Mouse (Mus musculus) heart, embryonic 11.5 days (tissue): Measurements from ENCODE around the gene Zfand5. TPM values are rescaled to one million over a fixed set of nuclear protein-coding genes. Genes with fewer than 3 reads are reported as not detected.
"Not testable (repeated sequence)": the region's sequence is repeated elsewhere in the genome, so short reads cannot be mapped to it uniquely, and the experiment has no call there.

Experiments used
- ATAC-seq: fragments of 200-750 bp; cut with Nextera tagmentation; replicated peaks from 2 replicates; pipeline ENCODE4 v1.8.0; 2017; ENCODE audit warnings: moderate library complexity; ENCODE audit not compliant: insufficient number of reproducible peaks, low FRiP score, low TSS enrichment
- H3K27ac ChIP-seq: fragments of 300-500 bp; sonication (generic); 2 replicates; pipeline ENCODE4 v1.5.1; 2014; ENCODE audit warnings: mild to moderate bottlenecking, low read depth, low read length
- H3K27me3 ChIP-seq: fragments of 300-500 bp; sonication (generic); 2 replicates; pipeline ENCODE4 v1.6.1; 2014; ENCODE audit warnings: mild to moderate bottlenecking, low read length, mixed read lengths; ENCODE audit not compliant: control insufficient read depth, insufficient read depth
- H3K36me3 ChIP-seq: fragments of 300-500 bp; sonication (generic); 2 replicates; pipeline ENCODE4 v1.6.1; 2014; ENCODE audit warnings: mild to moderate bottlenecking, low read length, moderate library complexity, mixed read lengths; ENCODE audit not compliant: control insufficient read depth, insufficient read depth
- H3K4me1 ChIP-seq: fragments of 300-500 bp; sonication (generic); 2 replicates; pipeline ENCODE4 v1.6.1; 2014; ENCODE audit warnings: low read length; ENCODE audit not compliant: control insufficient read depth, insufficient read depth
- H3K4me2 ChIP-seq: fragments of 300-500 bp; sonication (generic); 2 replicates; pipeline ENCODE4 v1.6.1; 2014; ENCODE audit warnings: mild to moderate bottlenecking, moderate library complexity
- H3K4me3 ChIP-seq: fragments of 300-500 bp; sonication (generic); 2 replicates; pipeline ENCODE4 v1.5.1; 2014; ENCODE audit warnings: low read depth, low read length
- H3K9ac ChIP-seq: fragments of 300-500 bp; sonication (generic); 2 replicates; pipeline ENCODE4 v1.6.1; 2014; ENCODE audit warnings: mild to moderate bottlenecking, low read depth, low read length, moderate library complexity
- H3K9me3 ChIP-seq: fragments of 300-500 bp; sonication (generic); replicated peaks from 2 replicates; pipeline ENCODE4 v1.6.1; 2016; ENCODE audit warnings: low read length; ENCODE audit not compliant: control insufficient read depth
- WGBS: fragments of 180-500 bp; shearing (Covaris S2); extraction: QIAGEN DNeasy Blood & Tissue Kit; methylation state at CpG from one replicate; pipeline ENCODE4 v1.1.7; 2014; ENCODE audit not compliant: insufficient replicate concordance; 5-methylcytosine and 5-hydroxymethylcytosine counted together
- polyA plus RNA-seq: library from polyadenylated mRNA; unstranded; fragments of >200 nt; fragmentation: Nextera tagmentation; extraction: Ambion mirVana; gene quantifications from 2 replicates; pipeline ENCODE4 v1.2.1, GENCODE M21; 2014

Gene Zfand5
- polyA plus RNA-seq, 1 experiment from 2014 or later: 100 TPM

DNA sequence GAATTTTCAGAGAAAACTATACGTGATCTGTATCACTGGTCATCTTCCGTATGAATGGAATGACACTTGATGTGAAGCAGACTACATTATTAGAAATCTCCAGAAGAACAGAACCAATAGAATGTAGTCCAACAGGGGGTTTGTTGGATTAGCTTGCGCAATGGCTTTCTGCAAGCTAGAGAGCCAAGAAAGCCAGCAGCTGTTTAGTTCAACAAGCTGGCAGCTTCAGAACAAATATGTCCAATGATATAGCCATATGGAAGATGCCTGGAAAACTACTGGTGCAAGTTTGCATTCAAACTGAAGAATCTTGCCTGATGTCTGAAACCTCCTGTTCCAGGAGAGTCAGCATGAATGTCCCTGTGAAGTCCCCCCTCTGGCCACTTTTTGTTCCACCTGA lies 35.7 kb downstream of the Zfand5 start:
- WGBS: 87% methylated on average over 3 of the region's 3 CpGs
- Histone ChIP-seq H3K4me1 (no peaks in the 10 kb centered on the region), H3K4me3 (no peak overlapping the region), H3K9me3 (no peaks in the 10 kb centered on the region), H3K4me2 (no peak overlapping the region), H3K27me3 (no peaks in the 10 kb centered on the region), H3K36me3 (no peaks in the 10 kb centered on the region), H3K9ac (no peak overlapping the region), H3K27ac (no peak overlapping the region)
- no peak for ATAC-seq

DNA sequence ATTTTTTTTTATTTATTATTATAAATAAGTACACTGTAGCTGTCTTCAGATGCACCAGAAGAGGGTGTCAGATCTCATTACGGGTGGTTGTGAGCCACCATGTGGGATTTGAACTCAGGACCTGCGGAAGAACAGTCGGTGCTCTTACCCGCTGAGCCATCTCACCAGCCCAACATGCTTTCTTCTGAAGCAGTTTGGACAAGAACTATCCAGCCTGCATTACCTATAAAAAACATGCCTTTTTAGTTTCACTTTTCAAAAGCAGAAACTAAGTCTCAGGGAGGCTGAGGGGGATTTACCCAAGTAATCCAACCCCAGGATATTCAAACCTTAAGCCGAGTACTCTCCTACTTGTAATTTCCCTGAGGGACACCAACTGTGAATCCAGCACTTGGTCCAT lies 38.3 kb downstream of the Zfand5 start:
- WGBS: 88% methylated on average over 5 of the region's 5 CpGs
- H3K27me3 ChIP-seq, H3K4me3 ChIP-seq, H3K4me1 ChIP-seq, H3K4me2 ChIP-seq, H3K36me3 ChIP-seq, ATAC-seq, H3K27ac ChIP-seq, H3K9ac ChIP-seq, H3K9me3 ChIP-seq: not testable (repeated sequence)

DNA sequence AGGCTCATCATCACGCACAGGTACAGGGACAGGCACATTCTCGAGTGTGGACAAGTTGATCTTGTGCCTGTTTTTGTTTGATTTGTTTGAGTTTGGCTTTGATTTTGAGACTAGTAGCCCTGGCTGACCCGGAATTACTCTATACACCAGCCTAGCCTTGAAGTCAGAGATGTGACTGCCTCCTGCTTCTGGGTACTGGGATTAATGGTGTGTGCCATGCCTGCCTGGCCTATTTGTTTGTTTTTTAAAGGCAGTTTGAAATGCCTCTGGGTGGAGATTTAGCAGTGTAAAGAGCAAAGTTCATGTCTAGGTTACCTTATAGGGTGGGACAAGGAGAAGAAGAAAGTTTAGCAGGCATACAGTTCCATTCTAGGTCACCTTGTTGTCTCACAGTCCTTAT lies 43.6 kb downstream of the Zfand5 start:
- Histone ChIP-seq H3K9ac (no peak overlapping the region), H3K27ac (no peak overlapping the region), H3K27me3 (no peaks in the 10 kb centered on the region), H3K4me3 (no peak overlapping the region), H3K36me3 (no peaks in the 10 kb centered on the region), H3K9me3 (no peaks in the 10 kb centered on the region), H3K4me2 (no peak overlapping the region), H3K4me1 (no peaks in the 10 kb centered on the region)
- no peak for ATAC-seq
- 70% methylated on average over 3 of the region's 3 CpGs for WGBS

DNA sequence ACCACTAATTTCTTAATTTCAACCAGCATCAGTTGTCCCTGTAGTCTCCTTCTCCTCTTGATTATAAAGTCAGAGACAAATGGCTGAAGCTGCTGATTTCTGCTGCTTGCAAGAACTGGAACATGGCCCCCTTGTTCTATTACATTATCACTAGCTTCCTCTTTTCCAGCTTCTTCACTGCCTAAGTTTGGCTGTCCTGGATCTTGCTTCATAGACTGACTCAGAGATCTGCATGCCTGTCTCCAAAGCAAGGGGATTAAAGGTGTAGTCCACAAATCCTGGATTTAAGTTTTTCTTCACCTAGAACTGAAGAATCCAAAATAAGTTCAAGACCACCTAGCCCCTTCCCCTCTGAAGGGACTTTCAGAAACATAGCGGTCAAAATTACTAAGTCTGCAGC lies 47.5 kb downstream of the Zfand5 start:
- Histone ChIP-seq H3K4me1 (no peaks in the 10 kb centered on the region), H3K4me2 (no peak overlapping the region), H3K4me3 (no peak overlapping the region), H3K27ac (no peak overlapping the region), H3K36me3 (no peaks in the 10 kb centered on the region), H3K9me3 (no peaks in the 10 kb centered on the region), H3K9ac (no peak overlapping the region), H3K27me3 (no peaks in the 10 kb centered on the region)
- no peak for ATAC-seq
- 79% methylated on average over 1 of the region's 1 CpGs for WGBS

DNA sequence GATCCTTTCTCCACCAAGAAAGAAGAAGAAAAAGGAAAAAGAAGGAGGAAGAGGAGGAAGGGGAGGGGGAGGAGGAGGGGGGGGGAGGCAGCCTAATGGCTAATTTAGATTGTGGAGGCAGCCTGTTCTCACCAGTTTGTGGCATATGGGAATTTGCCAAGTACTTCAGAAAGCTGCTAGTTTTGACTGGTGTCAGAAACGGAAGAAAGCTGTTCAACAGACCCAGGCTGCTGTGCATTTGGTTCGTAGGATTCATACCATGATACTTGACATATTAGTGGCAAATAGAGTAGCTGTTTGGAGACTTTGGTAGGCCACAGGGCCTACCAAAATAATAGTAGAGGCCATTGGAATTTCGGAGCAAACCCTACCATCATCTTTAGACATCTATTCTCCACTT lies 53.3 kb downstream of the Zfand5 start:
- Histone ChIP-seq H3K4me1 (no peaks in the 10 kb centered on the region), H3K4me3 (no peak overlapping the region), H3K27me3 (no peaks in the 10 kb centered on the region), H3K9me3 (no peaks in the 10 kb centered on the region; the same call in 1 of the 2 replicates), H3K27ac (no peak overlapping the region), H3K9ac (no peak overlapping the region), H3K4me2 (no peak overlapping the region), H3K36me3 (no peaks in the 10 kb centered on the region)
- no peak for ATAC-seq
- 82% methylated on average over 3 of the region's 3 CpGs for WGBS

DNA sequence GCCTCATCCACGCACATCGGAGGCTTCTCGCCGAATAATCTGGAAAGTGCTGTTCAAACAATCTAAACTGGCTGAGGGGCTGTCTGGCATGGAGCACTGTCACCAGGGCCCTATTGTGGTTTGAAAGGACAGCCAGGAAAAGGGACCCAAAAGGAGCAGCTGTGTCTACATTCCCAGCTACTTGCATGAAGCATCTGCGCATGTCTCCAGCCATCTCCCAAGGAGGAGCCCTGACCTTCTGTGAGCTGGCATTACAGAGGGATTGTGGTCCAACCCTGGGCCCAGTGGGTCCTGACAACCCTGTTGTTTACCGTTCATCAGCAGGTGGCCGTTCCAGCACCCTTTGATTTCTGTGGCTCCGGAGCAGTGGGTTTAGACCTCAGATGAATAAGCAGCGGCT lies 56.9 kb downstream of the Zfand5 start:
- no peak for ATAC-seq
- 83% methylated on average over 9 of the region's 9 CpGs for WGBS
- no peaks in the 10 kb centered on the region for H3K4me1 ChIP-seq
- H3K4me3 ChIP-seq: no peak overlapping the region
- H3K9ac ChIP-seq: no peak overlapping the region
- H3K27ac ChIP-seq: no peak overlapping the region
- H3K36me3 ChIP-seq: no peaks in the 10 kb centered on the region
- H3K9me3 ChIP-seq: no peaks in the 10 kb centered on the region; the same call in 1 of the 2 replicates
- no peaks in the 10 kb centered on the region for H3K27me3 ChIP-seq
- no peak overlapping the region for H3K4me2 ChIP-seq

DNA sequence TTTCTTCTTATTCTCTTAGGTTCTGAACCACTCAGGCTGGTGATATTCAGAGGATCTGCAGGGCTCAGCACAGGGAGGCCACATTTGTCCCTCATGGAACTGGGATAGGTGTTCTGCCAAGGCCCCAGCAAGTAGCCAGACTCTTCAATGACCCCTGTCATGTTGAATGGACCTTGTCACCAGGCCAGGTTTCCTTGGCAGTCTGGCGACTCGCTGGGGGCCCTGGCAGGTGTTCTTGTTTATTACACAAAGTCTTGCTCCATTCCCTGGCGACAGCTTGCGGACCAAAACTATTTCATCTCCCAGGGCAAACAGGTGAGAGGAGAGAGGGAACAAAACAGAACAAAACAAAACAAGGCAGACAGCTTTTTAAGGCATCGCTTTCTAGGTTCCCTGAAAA lies 57.7 kb downstream of the Zfand5 start:
- H3K4me3 ChIP-seq: no peak overlapping the region
- no peaks in the 10 kb centered on the region for H3K36me3 ChIP-seq
- no peaks in the 10 kb centered on the region for H3K4me1 ChIP-seq
- no peak overlapping the region for H3K27ac ChIP-seq
- no peak overlapping the region for H3K4me2 ChIP-seq
- no peaks in the 10 kb centered on the region; the same call in 1 of the 2 replicates for H3K9me3 ChIP-seq
- H3K9ac ChIP-seq: no peak overlapping the region
- 68% methylated on average over 5 of the region's 5 CpGs for WGBS
- ATAC-seq: no peak
- no peaks in the 10 kb centered on the region for H3K27me3 ChIP-seq

DNA sequence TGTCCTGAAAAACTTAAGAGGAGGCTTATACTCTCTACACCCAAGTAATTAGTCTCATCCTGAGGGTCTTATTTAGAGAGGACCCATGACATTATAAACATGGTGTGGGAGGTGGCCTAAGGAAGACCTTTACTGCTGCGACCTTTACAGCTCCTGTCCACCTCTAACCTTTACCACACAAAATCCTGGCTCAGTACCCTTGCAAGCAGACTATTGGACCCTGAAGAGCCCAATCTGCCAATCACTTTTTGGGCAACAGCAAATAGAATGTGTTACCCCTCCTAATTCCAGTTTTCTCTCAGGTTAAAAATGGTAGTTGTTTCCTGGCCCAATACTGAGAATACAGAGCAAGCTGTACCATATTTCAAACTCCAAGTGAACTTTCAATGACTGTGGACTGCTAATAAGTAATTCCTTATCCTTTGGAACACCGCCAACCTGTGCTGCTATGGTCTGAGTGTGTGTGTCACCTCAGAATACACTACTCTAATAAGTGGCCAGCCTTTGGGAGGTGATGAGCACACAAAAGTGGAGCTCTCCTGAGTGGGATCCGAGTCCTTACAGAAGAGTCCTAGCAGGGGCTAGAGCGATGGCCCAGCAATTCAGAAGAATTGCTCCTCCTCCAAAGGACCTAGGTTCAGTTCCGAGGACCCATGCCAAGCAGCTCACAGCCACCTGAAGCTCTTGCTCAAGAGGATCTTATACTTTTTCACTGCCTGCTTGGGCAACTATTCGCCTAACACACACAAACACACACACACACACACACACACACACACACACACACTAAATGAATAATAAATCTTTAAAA lies 58.4 kb downstream of the Zfand5 start:
- H3K36me3 ChIP-seq: no peaks in the 10 kb centered on the region
- no peak overlapping the region for H3K4me3 ChIP-seq
- H3K9me3 ChIP-seq: no peaks in the 10 kb centered on the region; the same call in 1 of the 2 replicates
- no peak overlapping the region for H3K27ac ChIP-seq
- H3K4me2 ChIP-seq: no peak overlapping the region
- ATAC-seq: no peak
- no peak overlapping the region for H3K9ac ChIP-seq
- H3K27me3 ChIP-seq: no peaks in the 10 kb centered on the region
- H3K4me1 ChIP-seq: no peaks in the 10 kb centered on the region
- WGBS: 74% methylated on average over 6 of the region's 6 CpGs

DNA sequence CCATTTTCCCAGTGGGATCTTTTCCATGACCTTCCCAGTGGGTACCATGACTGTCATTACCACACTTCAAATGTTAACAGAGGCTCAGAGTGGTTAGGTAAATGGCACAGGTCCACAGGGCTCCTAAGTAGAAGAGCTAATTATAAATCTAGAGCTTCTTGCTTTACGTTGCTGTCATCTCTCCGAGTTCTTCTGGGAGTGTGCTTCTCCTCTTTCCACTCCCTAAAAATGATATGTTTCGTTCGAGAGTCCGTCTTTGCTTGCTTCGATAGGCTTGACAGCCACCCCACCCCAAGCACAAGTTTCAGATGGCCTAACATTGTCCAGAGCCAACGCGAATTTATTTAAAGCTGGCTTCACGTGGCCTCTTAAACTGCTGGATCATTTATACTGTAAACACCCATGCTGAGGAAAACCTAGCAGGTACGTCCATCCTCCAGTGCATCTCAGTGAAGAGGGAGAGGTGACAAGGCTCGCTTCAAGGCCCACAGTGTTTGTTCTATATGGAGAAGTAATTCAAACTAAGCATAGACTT lies 59.6 kb downstream of the Zfand5 start:
- Histone ChIP-seq H3K4me1 (no peaks in the 10 kb centered on the region), H3K36me3 (no peaks in the 10 kb centered on the region), H3K4me3 (no peak overlapping the region), H3K4me2 (no peak overlapping the region), H3K27ac (no peak overlapping the region), H3K9me3 (no peaks in the 10 kb centered on the region; the same call in 1 of the 2 replicates), H3K27me3 (no peaks in the 10 kb centered on the region), H3K9ac (no peak overlapping the region)
- no peak for ATAC-seq
- 73% methylated on average over 11 of the region's 11 CpGs for WGBS
